ENCODE assay signal across 10 mouse cellular contexts in the genomic region with DNA sequence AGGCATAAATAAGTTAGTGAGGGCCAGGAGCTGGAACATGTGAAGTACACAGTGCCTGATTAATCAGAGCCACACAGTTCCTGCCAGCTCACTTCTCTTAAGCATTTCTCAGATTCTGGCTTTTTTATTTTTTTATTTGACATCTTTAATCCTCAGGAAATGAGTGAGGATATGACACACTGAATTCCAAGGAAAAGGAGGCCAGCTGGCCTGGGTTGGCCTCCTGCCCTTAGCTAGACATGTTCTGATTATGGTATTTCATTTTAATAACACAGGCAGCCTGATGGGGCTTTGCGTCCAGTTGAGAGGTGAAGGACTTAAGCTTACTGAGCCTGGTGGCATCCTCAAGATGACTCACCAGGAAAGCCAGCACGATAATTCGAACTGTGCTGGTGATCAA. TPM values are rescaled to one million over a fixed set of nuclear protein-coding genes. Genes with fewer than 3 reads are reported as not detected.
DNase-seq lines count a peak whose midpoint lies in the region; ATAC-seq and TF ChIP-seq lines count a peak whose summit lies in the region.
"Had no signal": no experiment of that assay in that cellular context is flagged by ENCODE, and none has a peak within 500 bp of the region (broad histone marks: within the 10 kb centered on the region; RNA-seq: fewer than 3 reads in every experiment).

No protein-coding gene starts in this region.

- no peaks in the 10 kb centered on the region for H3K27me3 ChIP-seq in embryonic facial prominence, embryonic 14.5 days (replicated peaks; ENCODE audit: control insufficient read depth, insufficient read depth, low read length)
- no peaks in the 10 kb centered on the region for H3K27me3 ChIP-seq in embryonic facial prominence, embryonic 10.5 days (replicated peaks; ENCODE audit: low read depth, poor library complexity, severe bottlenecking)
- H3K27me3 ChIP-seq: intestine, embryonic 15.5 days had no signal

- no peak for TF ChIP-seq CTCF in embryonic fibroblast, embryonic 13.5 days (IDR thresholded peaks at IDR 0.05; ENCODE audit: borderline replicate concordance, insufficient read depth, low read length)

- H3K4me3 ChIP-seq in embryonic facial prominence, embryonic 14.5 days (ENCODE audit: low read depth, low read length) = no peak overlapping the region
- no peak overlapping the region for H3K4me3 ChIP-seq in embryonic facial prominence, embryonic 10.5 days
- H3K4me3 ChIP-seq in embryonic fibroblast, embryonic 13.5 days (ENCODE audit: insufficient read depth, low read length) = no peak overlapping the region
- H3K4me3 ChIP-seq: forebrain, embryonic 10.5 days; intestine, embryonic 15.5 days had no signal

- DNase-seq in embryonic facial prominence, embryonic 14.5 days (ENCODE audit: low spot score) = peak; percentile 30
- DNase-seq in embryonic facial prominence, embryonic 10.5 days (ENCODE audit: low spot score) = no peak
- DNase-seq in NIH3T3 (ENCODE audit: low read depth) = peak; percentile 83
- peak; percentile 57 to 67 for DNase-seq in kidney, postnatal 25 days
- no peak for DNase-seq in embryo, embryonic 9.5 days (ENCODE audit: extremely low spot score)
- DNase-seq in spleen, adult 18-20 months = no peak
- no peak for DNase-seq in layer of hippocampus, adult 9-11 months

- no peaks in the 10 kb centered on the region for H3K36me3 ChIP-seq in embryonic facial prominence, embryonic 14.5 days (ENCODE audit: control insufficient read depth, insufficient read depth, low read length)
- H3K36me3 ChIP-seq in embryonic facial prominence, embryonic 10.5 days (replicated peaks) = no peaks in the 10 kb centered on the region
- H3K36me3 ChIP-seq: forebrain, embryonic 10.5 days; intestine, embryonic 15.5 days had no signal

- no peaks in the 10 kb centered on the region for H3K9me3 ChIP-seq in embryonic facial prominence, embryonic 14.5 days (ENCODE audit: control insufficient read depth, low read length)
- no peaks in the 10 kb centered on the region for H3K9me3 ChIP-seq in embryonic facial prominence, embryonic 10.5 days
- H3K9me3 ChIP-seq: intestine, embryonic 15.5 days had no signal

- no peak for TF ChIP-seq POLR2A in embryonic fibroblast, embryonic 13.5 days (IDR thresholded peaks at IDR 0.05; ENCODE audit: low read depth, low read length)

- 74% methylated on average over 3 of the region's 3 CpGs for WGBS in embryonic facial prominence, embryonic 14.5 days
- 86% methylated on average over 3 of the region's 3 CpGs for WGBS in embryonic facial prominence, embryonic 10.5 days

- H3K27ac ChIP-seq in embryonic facial prominence, embryonic 14.5 days (replicated peaks; ENCODE audit: low read depth, low read length) = no peak overlapping the region
- H3K27ac ChIP-seq in embryonic facial prominence, embryonic 10.5 days (replicated peaks) = no peak overlapping the region
- H3K27ac ChIP-seq in embryonic fibroblast, embryonic 13.5 days (ENCODE audit: insufficient read depth, low read length) = peak overlapping the region; percentile 92
- H3K27ac ChIP-seq: forebrain, embryonic 10.5 days; intestine, embryonic 15.5 days had no signal

- 0 out of 2 replicates have a peak, but pooled peaks cover 4% of the 10 kb centered on the region for H3K4me1 ChIP-seq in embryonic facial prominence, embryonic 14.5 days (ENCODE audit: control insufficient read depth, insufficient read depth, low read length)
- H3K4me1 ChIP-seq in embryonic facial prominence, embryonic 10.5 days = no peaks in the 10 kb centered on the region
- H3K4me1 ChIP-seq in embryonic fibroblast, embryonic 13.5 days (ENCODE audit: control insufficient read depth, insufficient read depth, low read length) = peaks cover 21% of the 10 kb centered on the region; the same call in 1 of the 2 replicates
- H3K4me1 ChIP-seq: forebrain, embryonic 10.5 days had no signal

- no peak for ATAC-seq in embryonic facial prominence, embryonic 14.5 days (ENCODE audit: low read depth)
- ATAC-seq: intestine, embryonic 15.5 days had no signal

- no peak overlapping the region for H3K4me2 ChIP-seq in embryonic facial prominence, embryonic 14.5 days (ENCODE audit: low read depth, low read length)
- H3K4me2 ChIP-seq: intestine, embryonic 15.5 days had no signal

- no peak overlapping the region for H3K9ac ChIP-seq in embryonic facial prominence, embryonic 14.5 days (ENCODE audit: low read depth, low read length)
- H3K9ac ChIP-seq: intestine, embryonic 15.5 days had no signal

RNA-seq across cellular contexts. Expression of a gene that starts 27.6 kb away (rescaled TPM):
- polyA plus RNA-seq in embryonic facial prominence, embryonic 14.5 days (2014; fragmentation: Nextera tagmentation; extraction: Ambion mirVana) = 2.0 and 2.4 TPM in 2 replicates
- not detected in 2 replicates for polyA plus RNA-seq in embryonic facial prominence, embryonic 10.5 days (2016; fragmentation: Nextera tagmentation; extraction: Ambion mirVana)
- not detected in 2 replicates for polyA plus RNA-seq in embryonic fibroblast, embryonic 13.5 days (2011; ENCODE audit: insufficient read length, low read depth, missing spikeins)
- polyA plus RNA-seq: forebrain, embryonic 10.5 days; intestine, embryonic 15.5 days had no signal

Comparison
In these comparisons a context has a peak if more than half of its experiments do, and no peak if none do; other contexts are left out.
1. DNase-seq: peak in embryonic facial prominence, embryonic 14.5 days (single experiment), NIH3T3 (single experiment) and kidney, postnatal 25 days (2 of 2); none in embryonic facial prominence, embryonic 10.5 days (single experiment), embryo, embryonic 9.5 days (single experiment), spleen, adult 18-20 months (0 of 2) and layer of hippocampus, adult 9-11 months (single experiment).